Mouse (Mus musculus) left cerebral cortex, postnatal 4 days (tissue): ENCODE measurements at regions not wholly inside any gene's neighbourhood (a gene's known extent, or its start where the extent isn't known, plus 50 kb on each side); places are given as distances from the start of the nearest gene placed in this dataset.

Source experiments
- DNase-seq: peaks from one replicate; pipeline ENCODE4 v3.0.0-alpha.2; 2022
- intact Hi-C: fragments of 180-260 bp; cut with DNase I; formaldehyde crosslinking; loops from one replicate; pipeline ENCODE4 v1.15.1; 2025

- DNase-seq = no peak
- intact Hi-C loops = no loop called here
These were observed 3638.1 kb upstream of the Gm7489 start for GRCm38 (mm10) chr15:50246418-50247186.

- intact Hi-C loops = no loop called here
- DNase-seq = no peak
These were observed 3624.6 kb upstream of the Gm7489 start for GRCm38 (mm10) chr15:50260057-50260456.

- intact Hi-C loops = no loop called here
- DNase-seq = peak; percentile 55
These were observed 3623.3 kb upstream of the Gm7489 start for GRCm38 (mm10) chr15:50261245-50261872.

GRCm38 (mm10) chr15:50267542-50267941 is 3617.2 kb upstream of the Gm7489 start:
- no peak for DNase-seq
- intact Hi-C loops = no loop called here

- intact Hi-C loops = no loop called here
- no peak for DNase-seq
These were observed 3613.1 kb upstream of the Gm7489 start for GRCm38 (mm10) chr15:50271646-50272045.

- no peak for DNase-seq
- intact Hi-C loops = no loop called here
These were observed 3602.1 kb upstream of the Gm7489 start for GRCm38 (mm10) chr15:50282576-50282975.

GRCm38 (mm10) chr15:50283491-50283890 is 3601.2 kb upstream of the Gm7489 start:
- intact Hi-C loops = no loop called here
- DNase-seq = no peak

- no peak for DNase-seq
- intact Hi-C loops = no loop called here
These were observed 3582.9 kb upstream of the Gm7489 start for GRCm38 (mm10) chr15:50301831-50302230.

- peak; percentile 11 for DNase-seq
- intact Hi-C loops = no loop called here
These were observed 3580.6 kb upstream of the Gm7489 start for GRCm38 (mm10) chr15:50304085-50304484.

GRCm38 (mm10) chr15:50320796-50321195 is 3563.9 kb upstream of the Gm7489 start:
- intact Hi-C loops = no loop called here
- DNase-seq = no peak

- no peak for DNase-seq
- intact Hi-C loops = no loop called here
These were observed 3539.2 kb upstream of the Gm7489 start for GRCm38 (mm10) chr15:50345536-50345935.

- intact Hi-C loops = no loop called here
- no peak for DNase-seq
These were observed 3537.8 kb upstream of the Gm7489 start for GRCm38 (mm10) chr15:50346953-50347352.

- no peak for DNase-seq
- intact Hi-C loops = no loop called here
These were observed 3524.4 kb upstream of the Gm7489 start for GRCm38 (mm10) chr15:50360033-50360988.

- DNase-seq = no peak
These were observed 3523.4 kb upstream of the Gm7489 start for GRCm38 (mm10) chr15:50361334-50361733.

GRCm38 (mm10) chr15:50361751-50362507 is 3522.8 kb upstream of the Gm7489 start:
- DNase-seq = no peak
- intact Hi-C loops = no loop called here

More at GRCm38 (mm10) chr15:50361334-50361733, 3523.4 kb upstream of the Gm7489 start:
- intact Hi-C loops = no loop called here

- DNase-seq = no peak
- intact Hi-C loops = no loop called here
These were observed 3484.5 kb upstream of the Gm7489 start for GRCm38 (mm10) chr15:50400006-50400781.

GRCm38 (mm10) chr15:50401386-50401785 is 3483.3 kb upstream of the Gm7489 start:
- no peak for DNase-seq
- intact Hi-C loops = no loop called here

GRCm38 (mm10) chr15:50402551-50402950 is 3482.2 kb upstream of the Gm7489 start:
- no peak for DNase-seq
- intact Hi-C loops = no loop called here

- no peak for DNase-seq
- intact Hi-C loops = no loop called here
These were observed 3480.8 kb upstream of the Gm7489 start for GRCm38 (mm10) chr15:50403883-50404282.

- intact Hi-C loops = no loop called here
- no peak for DNase-seq
These were observed 3475.7 kb upstream of the Gm7489 start for GRCm38 (mm10) chr15:50408985-50409384.
